ENCODE assay signal across 16 mouse cellular contexts in the genomic region with DNA sequence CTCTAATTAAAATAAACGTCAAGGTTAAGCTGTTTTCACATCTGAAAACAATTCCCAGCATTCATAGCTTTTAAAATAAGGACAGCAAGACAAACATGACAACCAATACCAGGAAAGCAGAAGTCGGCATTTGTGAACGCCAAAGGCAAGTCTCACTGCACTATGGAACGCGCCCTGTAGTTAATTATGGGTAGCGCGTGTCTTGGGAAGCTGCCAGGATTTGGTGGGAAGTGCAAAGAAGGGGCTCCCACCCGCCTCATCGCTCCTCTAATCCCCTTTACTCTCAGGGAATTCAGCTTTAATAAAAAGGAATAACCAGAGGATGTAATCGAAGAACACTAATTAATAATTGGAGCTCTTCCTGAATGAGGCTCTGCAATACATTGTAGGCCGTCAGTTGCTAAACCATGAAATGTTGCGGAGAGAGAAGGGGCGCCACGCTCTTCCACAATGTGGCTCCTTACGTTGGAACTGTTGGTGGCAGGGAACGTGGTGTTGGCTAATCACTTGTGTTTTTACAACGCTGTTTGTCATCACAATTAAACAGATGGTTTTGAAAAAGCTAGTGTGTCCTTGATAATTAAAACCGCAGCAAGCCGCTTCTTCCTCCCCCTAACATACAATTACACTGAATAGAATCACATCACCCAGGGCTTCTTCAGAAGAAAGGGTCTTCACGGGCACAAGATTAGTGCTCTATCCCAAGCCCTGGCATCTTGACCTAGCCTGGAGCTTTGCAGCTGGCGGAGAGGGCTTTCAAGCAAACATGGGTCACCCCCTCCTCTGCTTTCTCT. TPM values are rescaled to one million over a fixed set of nuclear protein-coding genes. Genes with fewer than 3 reads are reported as not detected.
DNase-seq lines count a peak whose midpoint lies in the region; ATAC-seq and TF ChIP-seq lines count a peak whose summit lies in the region.
"Had no signal": no experiment of that assay in that cellular context is flagged by ENCODE, and none has a peak within 500 bp of the region (broad histone marks: within the 10 kb centered on the region; RNA-seq: fewer than 3 reads in every experiment).

No protein-coding gene starts in this region.

- no peak for DNase-seq in midbrain, embryonic 10.5 days (ENCODE audit: low spot score)
- peak; percentile 80 for DNase-seq in embryonic facial prominence, embryonic 14.5 days (ENCODE audit: low spot score)
- peak; percentile 56 for DNase-seq in midbrain, postnatal 0 days (ENCODE audit: low spot score)
- no peak for DNase-seq in urinary bladder, postnatal 25 days (ENCODE audit: low spot score)
- no peak for DNase-seq in gastrocnemius, postnatal 14 days
- DNase-seq: cerebellum, adult 2 months; embryo, embryonic 11 days; lung, postnatal 14 days had no signal

- WGBS in hindbrain, embryonic 13.5 days: 60% methylated on average over 21 of the region's 21 CpGs
- 77% methylated on average over 21 of the region's 21 CpGs for WGBS in hindbrain, embryonic 12.5 days
- 52% methylated on average over 21 of the region's 21 CpGs for WGBS in midbrain, embryonic 13.5 days
- WGBS in midbrain, embryonic 10.5 days: 88% methylated on average over 21 of the region's 21 CpGs
- 53% methylated on average over 21 of the region's 21 CpGs for WGBS in embryonic facial prominence, embryonic 14.5 days
- 45% methylated on average over 21 of the region's 21 CpGs for WGBS in midbrain, postnatal 0 days

- no peaks in the 10 kb centered on the region for H3K9me3 ChIP-seq in hindbrain, embryonic 13.5 days
- H3K9me3 ChIP-seq in hindbrain, embryonic 12.5 days (replicated peaks): no peaks in the 10 kb centered on the region
- 0 out of 2 replicates have a peak, but pooled peaks cover 4% of the 10 kb centered on the region for H3K9me3 ChIP-seq in midbrain, embryonic 13.5 days
- H3K9me3 ChIP-seq in midbrain, embryonic 10.5 days (replicated peaks): no peaks in the 10 kb centered on the region
- no peaks in the 10 kb centered on the region for H3K9me3 ChIP-seq in embryonic facial prominence, embryonic 14.5 days (ENCODE audit: control insufficient read depth, low read length)
- H3K9me3 ChIP-seq in midbrain, postnatal 0 days (ENCODE audit: low read length): no peaks in the 10 kb centered on the region
- H3K9me3 ChIP-seq: kidney, embryonic 15.5 days; liver, embryonic 12.5 days; midbrain, embryonic 12.5 days had no signal

- H3K4me3 ChIP-seq in hindbrain, embryonic 13.5 days: no peak overlapping the region
- no peak overlapping the region for H3K4me3 ChIP-seq in hindbrain, embryonic 12.5 days
- no peak overlapping the region for H3K4me3 ChIP-seq in midbrain, embryonic 13.5 days (replicated peaks)
- no peak overlapping the region for H3K4me3 ChIP-seq in midbrain, embryonic 10.5 days
- no peak overlapping the region for H3K4me3 ChIP-seq in embryonic facial prominence, embryonic 14.5 days (ENCODE audit: low read depth, low read length)
- no peak overlapping the region for H3K4me3 ChIP-seq in midbrain, postnatal 0 days (ENCODE audit: low read depth, low read length)
- H3K4me3 ChIP-seq: kidney, embryonic 15.5 days; liver, embryonic 12.5 days; midbrain, embryonic 12.5 days had no signal

- H3K36me3 ChIP-seq in hindbrain, embryonic 13.5 days: no peaks in the 10 kb centered on the region
- no peaks in the 10 kb centered on the region for H3K36me3 ChIP-seq in hindbrain, embryonic 12.5 days
- H3K36me3 ChIP-seq in midbrain, embryonic 13.5 days: no peaks in the 10 kb centered on the region
- H3K36me3 ChIP-seq in midbrain, embryonic 10.5 days: no peaks in the 10 kb centered on the region
- no peaks in the 10 kb centered on the region for H3K36me3 ChIP-seq in embryonic facial prominence, embryonic 14.5 days (ENCODE audit: control insufficient read depth, insufficient read depth, low read length)
- H3K36me3 ChIP-seq in midbrain, postnatal 0 days (ENCODE audit: insufficient read depth, low read length): no peaks in the 10 kb centered on the region
- H3K36me3 ChIP-seq: G1E; kidney, embryonic 15.5 days; liver, embryonic 12.5 days; midbrain, embryonic 12.5 days had no signal

- no peak overlapping the region for H3K9ac ChIP-seq in hindbrain, embryonic 13.5 days
- H3K9ac ChIP-seq in hindbrain, embryonic 12.5 days: no peak overlapping the region
- H3K9ac ChIP-seq in midbrain, embryonic 13.5 days (replicated peaks): no peak overlapping the region
- H3K9ac ChIP-seq in embryonic facial prominence, embryonic 14.5 days (ENCODE audit: low read depth, low read length): no peak overlapping the region
- no peak overlapping the region for H3K9ac ChIP-seq in midbrain, postnatal 0 days (replicated peaks; ENCODE audit: low read length, poor library complexity, severe bottlenecking)
- H3K9ac ChIP-seq: kidney, embryonic 15.5 days; liver, embryonic 12.5 days; midbrain, embryonic 12.5 days had no signal

- no peaks in the 10 kb centered on the region for H3K27me3 ChIP-seq in hindbrain, embryonic 13.5 days
- no peaks in the 10 kb centered on the region for H3K27me3 ChIP-seq in hindbrain, embryonic 12.5 days
- no peaks in the 10 kb centered on the region for H3K27me3 ChIP-seq in midbrain, embryonic 13.5 days
- no peaks in the 10 kb centered on the region for H3K27me3 ChIP-seq in midbrain, embryonic 10.5 days (ENCODE audit: low read depth, poor library complexity, severe bottlenecking)
- no peaks in the 10 kb centered on the region for H3K27me3 ChIP-seq in embryonic facial prominence, embryonic 14.5 days (replicated peaks; ENCODE audit: control insufficient read depth, insufficient read depth, low read length)
- no peaks in the 10 kb centered on the region for H3K27me3 ChIP-seq in midbrain, postnatal 0 days (ENCODE audit: insufficient read depth, low read length)
- H3K27me3 ChIP-seq: kidney, embryonic 15.5 days; liver, embryonic 12.5 days; midbrain, embryonic 12.5 days had no signal

- 0 out of 2 replicates have a peak, but pooled peaks cover 5% of the 10 kb centered on the region for H3K4me1 ChIP-seq in hindbrain, embryonic 13.5 days (replicated peaks)
- no peaks in the 10 kb centered on the region for H3K4me1 ChIP-seq in hindbrain, embryonic 12.5 days
- H3K4me1 ChIP-seq in midbrain, embryonic 13.5 days (replicated peaks): peaks cover 18% of the 10 kb centered on the region; the same call in 1 of the 2 replicates
- no peaks in the 10 kb centered on the region for H3K4me1 ChIP-seq in midbrain, embryonic 10.5 days
- peaks cover 3% of the 10 kb centered on the region; the same call in 1 of the 2 replicates for H3K4me1 ChIP-seq in embryonic facial prominence, embryonic 14.5 days (ENCODE audit: control insufficient read depth, insufficient read depth, low read length)
- H3K4me1 ChIP-seq in midbrain, postnatal 0 days (ENCODE audit: insufficient read depth, low read length): no peaks in the 10 kb centered on the region
- H3K4me1 ChIP-seq: kidney, embryonic 15.5 days; liver, embryonic 12.5 days had no signal

- intact Hi-C loops in gastrocnemius, postnatal 14 days (cut with DNase I; ENCODE audit: low total_unique reads): no loop called here

- ATAC-seq in hindbrain, embryonic 13.5 days (ENCODE audit: low FRiP score): 0 out of 2 replicates have a peak, but pooled peaks have one; percentile 36
- no peak for ATAC-seq in hindbrain, embryonic 12.5 days (ENCODE audit: low FRiP score)
- peak; percentile 69 for ATAC-seq in midbrain, embryonic 13.5 days
- peak; percentile 55; the same call in 1 of the 2 replicates for ATAC-seq in embryonic facial prominence, embryonic 14.5 days (ENCODE audit: low read depth)
- ATAC-seq in midbrain, postnatal 0 days (ENCODE audit: low FRiP score): 0 out of 2 replicates have a peak, but pooled peaks have one; percentile 44
- ATAC-seq: inflammation-experienced regulatory T-cells, adult 6 months; liver, embryonic 12.5 days had no signal

- H3K27ac ChIP-seq in hindbrain, embryonic 13.5 days: peak overlapping the region; percentile 84
- H3K27ac ChIP-seq in hindbrain, embryonic 12.5 days: no peak overlapping the region
- peak overlapping the region; percentile 45 for H3K27ac ChIP-seq in midbrain, embryonic 13.5 days
- no peak overlapping the region for H3K27ac ChIP-seq in midbrain, embryonic 10.5 days (replicated peaks)
- H3K27ac ChIP-seq in embryonic facial prominence, embryonic 14.5 days (replicated peaks; ENCODE audit: low read depth, low read length): no peak overlapping the region
- no peak overlapping the region for H3K27ac ChIP-seq in midbrain, postnatal 0 days (ENCODE audit: low read depth, low read length)
- H3K27ac ChIP-seq: kidney, embryonic 15.5 days; liver, embryonic 12.5 days; midbrain, embryonic 12.5 days had no signal

- H3K4me2 ChIP-seq in hindbrain, embryonic 13.5 days: no peak overlapping the region
- no peak overlapping the region for H3K4me2 ChIP-seq in hindbrain, embryonic 12.5 days (replicated peaks)
- H3K4me2 ChIP-seq in midbrain, embryonic 13.5 days (replicated peaks): no peak overlapping the region
- H3K4me2 ChIP-seq in embryonic facial prominence, embryonic 14.5 days (ENCODE audit: low read depth, low read length): peak overlapping the region; percentile 26; the same call in 1 of the 2 replicates
- H3K4me2 ChIP-seq in midbrain, postnatal 0 days (ENCODE audit: low read depth, low read length, poor library complexity, severe bottlenecking): no peak overlapping the region
- H3K4me2 ChIP-seq: kidney, embryonic 15.5 days; liver, embryonic 12.5 days; midbrain, embryonic 12.5 days had no signal

- TF ChIP-seq CTCF in midbrain, postnatal 0 days (IDR thresholded peaks at IDR 0.05): peak; percentile 22; the same call in 1 of the 2 replicates

RNA-seq across cellular contexts. Expression of a gene that starts 8.9 kb away (rescaled TPM):
- 0.18 and 0.71 TPM in 2 replicates for polyA plus RNA-seq in hindbrain, embryonic 13.5 days (2015; fragmentation: Nextera tagmentation; extraction: Ambion mirVana)
- polyA plus RNA-seq in hindbrain, embryonic 12.5 days (2016; fragmentation: Nextera tagmentation; extraction: Ambion mirVana): 0.30 and 0.40 TPM in 2 replicates
- 0.26 and 0.34 TPM in 2 replicates for polyA plus RNA-seq in midbrain, embryonic 13.5 days (2015; fragmentation: Nextera tagmentation; extraction: Ambion mirVana)
- polyA plus RNA-seq in midbrain, embryonic 10.5 days (2016; fragmentation: Nextera tagmentation; extraction: Ambion mirVana): 0.05 and 0.14 TPM in 2 replicates
- polyA plus RNA-seq in embryonic facial prominence, embryonic 14.5 days (2014; fragmentation: Nextera tagmentation; extraction: Ambion mirVana): 0.25 and 0.32 TPM in 2 replicates
- total RNA-seq in midbrain, postnatal 0 days (2014; rRNA removed): 0.52 and 0.88 TPM in 2 replicates
- 0.37 and 0.49 TPM in 2 replicates for polyA plus RNA-seq in midbrain, postnatal 0 days (2015; fragmentation: Nextera tagmentation; extraction: Ambion mirVana)
- total RNA-seq in gastrocnemius, postnatal 14 days (2021): under 1 TPM; 0.07 to 0.08 TPM
- polyA plus RNA-seq: G1E had no signal

Comparison
In these comparisons a context has a peak if more than half of its experiments do, and no peak if none do; other contexts are left out.
1. H3K27ac ChIP-seq: peak in hindbrain, embryonic 13.5 days (single experiment) and midbrain, embryonic 13.5 days (single experiment); none in hindbrain, embryonic 12.5 days (single experiment), midbrain, embryonic 10.5 days (single experiment), embryonic facial prominence, embryonic 14.5 days (single experiment) and midbrain, postnatal 0 days (single experiment).
2. DNase-seq: peak in embryonic facial prominence, embryonic 14.5 days (single experiment) and midbrain, postnatal 0 days (single experiment); none in midbrain, embryonic 10.5 days (single experiment), urinary bladder, postnatal 25 days (single experiment) and gastrocnemius, postnatal 14 days (single experiment).